Mouse (Mus musculus) erythroblast, adult 5-6 weeks (primary cell): ENCODE results near the gene Snapc1. TPM values are rescaled to one million over a fixed set of nuclear protein-coding genes. Genes with fewer than 3 reads are reported as not detected.

ENCODE experiments used
- ATAC-seq: replicated peaks from 2 replicates; pipeline ENCODE4 v1.8.0; 2016; ENCODE audit warnings: moderate number of reproducible peaks, mild to moderate bottlenecking, moderate TSS enrichment, inconsistent platforms; ENCODE audit not compliant: poor library complexity, low FRiP score, severe bottlenecking
- total RNA-seq, 2 experiments: library from RNA; stranded (forward) in 1 of 2; stranded (reverse) in 1 of 2; fragments of 150-400 nt in 1 of 2; fragments of 200-764, 138-1000 nt in 1 of 2; gene quantifications; 2 replicates each; pipeline versions ENCODE4 v1.2.3 to v1.2.4; 2015 to 2017; ENCODE audit warnings: low replicate concordance in 2 of 2

Snapc1 gene
- total RNA-seq, 2 experiments from 2014 or later = 1.2 to 1.5 TPM

DNA sequence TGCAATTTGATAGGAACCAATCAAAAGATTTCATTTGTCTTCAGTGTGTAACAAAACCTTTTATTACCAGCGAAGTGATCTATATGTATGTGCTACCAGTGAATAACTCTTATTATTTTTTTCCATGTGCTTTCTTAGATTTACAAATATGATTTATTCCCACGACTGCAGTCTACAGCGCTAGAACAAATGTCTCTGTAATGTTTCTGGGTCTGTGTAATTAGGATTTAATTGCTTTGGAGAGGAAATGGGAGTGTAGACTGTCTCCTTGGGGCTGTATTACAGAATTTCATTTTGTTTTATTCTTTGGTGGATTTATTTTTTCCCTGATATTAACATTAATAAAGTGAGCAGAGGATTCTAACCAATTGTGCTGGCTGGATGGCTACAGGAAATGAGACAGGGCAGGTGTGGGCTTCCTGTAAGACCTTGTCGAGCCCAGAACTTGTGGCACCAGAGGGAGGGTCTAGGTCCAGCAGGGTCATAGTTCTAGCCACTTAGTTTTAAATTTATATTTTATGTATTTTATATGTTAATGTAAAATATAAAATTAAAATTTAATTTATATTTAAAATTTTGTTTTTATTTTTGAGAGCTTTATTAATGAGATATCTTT is 24.2 kb downstream of the Snapc1 start:
- ATAC-seq = no peak

DNA sequence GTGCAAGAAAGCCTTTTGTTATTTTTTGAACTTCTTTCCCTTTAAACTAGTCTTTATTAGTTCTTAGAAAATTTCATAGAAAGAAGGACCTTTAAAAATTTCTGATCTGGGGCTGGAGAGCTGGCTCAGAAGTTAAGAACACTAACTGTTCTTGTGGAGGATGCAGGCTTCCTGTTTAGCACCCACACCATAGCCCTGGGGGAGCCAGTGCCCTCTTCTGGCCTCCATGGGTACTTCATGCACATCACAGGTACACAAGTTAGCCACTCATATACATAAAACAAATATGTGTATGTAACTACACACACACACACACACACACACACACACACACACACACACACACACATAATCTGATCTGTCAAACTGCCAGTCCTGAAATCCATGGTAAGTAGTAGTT is 25.3 kb downstream of the Snapc1 start:
- ATAC-seq = peak; percentile 69; the same call in 1 of the 2 replicates

DNA sequence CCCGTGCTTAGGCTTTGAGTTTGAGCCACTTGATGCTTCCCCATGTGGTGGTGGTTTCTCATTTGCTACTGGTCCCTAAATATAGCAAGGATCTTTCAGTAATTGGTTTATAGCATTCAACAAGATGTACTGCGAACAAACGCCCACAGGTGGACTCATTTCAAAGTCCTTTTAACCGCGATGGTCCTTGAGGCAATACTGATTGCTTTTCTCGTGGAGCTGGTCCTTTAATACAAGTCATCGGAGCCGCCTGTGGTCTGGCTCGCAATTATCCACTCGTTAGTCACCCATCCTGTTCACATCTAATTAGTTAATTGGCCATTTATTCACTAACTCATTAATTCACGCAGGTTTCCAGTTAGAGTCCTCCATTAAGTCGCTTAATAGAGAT is 32.6 kb downstream of the Snapc1 start:
- ATAC-seq = no peak

- ATAC-seq = no peak
Measured at GRCm38 (mm10) chr12:73997297-73998127, 33.2 kb downstream of the Snapc1 start, which contains the start of gene Syt16. Gene Syt16, plus strand, starts transcription at chr12:73997661.

DNA sequence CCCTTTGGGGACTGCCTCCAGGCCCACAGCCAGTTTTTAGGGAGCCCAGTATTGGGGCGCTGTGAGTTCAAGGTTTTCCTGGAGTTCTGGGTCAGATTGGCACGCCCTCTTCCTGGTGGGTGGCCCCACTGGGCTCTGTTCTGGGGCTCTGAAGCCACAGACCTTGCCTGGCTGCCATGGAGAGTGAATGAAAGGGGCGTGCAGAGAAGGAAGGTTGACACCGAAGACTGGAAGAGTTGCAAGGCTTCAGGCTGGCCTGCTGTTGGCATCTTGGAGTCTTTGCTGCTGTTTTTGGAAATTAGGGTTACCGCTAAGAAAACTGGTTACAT is 33.8 kb downstream of the Snapc1 start:
- no peak for ATAC-seq

GRCm38 (mm10) chr12:74002449-74002848 is 38.2 kb downstream of the Snapc1 start:
- no peak for ATAC-seq

- 0 out of 2 replicates have a peak, but pooled peaks have one; percentile 60 for ATAC-seq
Measured at GRCm38 (mm10) chr12:74009448-74009911, 45.2 kb downstream of the Snapc1 start.

GRCm38 (mm10) chr12:74013739-74014138 is 49.5 kb downstream of the Snapc1 start:
- 0 out of 2 replicates have a peak, but pooled peaks have one; percentile 62 for ATAC-seq

GRCm38 (mm10) chr12:74014739-74015270 is 50.5 kb downstream of the Snapc1 start:
- no peak for ATAC-seq

DNA sequence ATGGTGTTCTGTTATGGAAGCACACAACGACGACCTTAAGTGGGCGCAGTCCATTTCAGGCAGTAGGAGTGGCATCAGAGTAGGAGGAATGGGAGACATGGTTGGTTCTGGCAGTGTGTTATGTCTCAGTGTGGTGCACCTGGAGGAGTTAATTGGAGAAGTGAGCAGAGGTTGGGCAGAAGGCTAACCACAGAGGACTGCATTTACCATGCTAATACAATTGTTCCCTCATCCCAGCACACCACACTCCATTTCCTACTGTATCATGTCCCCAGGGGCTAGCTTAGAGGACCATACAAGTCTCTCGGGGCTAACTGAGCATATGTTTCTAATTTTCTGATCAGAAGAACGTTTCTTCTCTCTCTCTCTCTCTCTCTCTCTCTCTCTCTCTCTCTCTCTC is 51.2 kb downstream of the Snapc1 start:
- ATAC-seq = no peak

DNA sequence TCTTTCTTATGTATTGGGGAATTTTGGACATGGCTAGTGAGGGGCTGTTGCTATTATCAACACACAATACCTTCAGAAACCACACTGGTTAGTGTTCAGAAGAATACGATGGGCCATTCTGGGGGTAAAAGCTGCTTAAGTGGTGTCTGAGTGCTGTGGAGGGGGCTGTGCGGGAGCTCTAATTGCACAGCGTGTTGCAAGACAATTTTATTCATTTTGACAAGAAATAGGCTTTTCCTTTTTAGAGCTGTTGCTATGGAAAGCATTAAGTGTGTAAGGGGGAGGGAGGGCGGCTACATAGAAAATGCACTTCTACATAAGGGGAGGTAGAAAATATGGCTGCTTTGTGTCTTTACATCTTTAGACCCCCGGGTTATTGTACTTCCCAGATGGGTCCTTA is 59.0 kb downstream of the Snapc1 start:
- ATAC-seq = no peak

DNA sequence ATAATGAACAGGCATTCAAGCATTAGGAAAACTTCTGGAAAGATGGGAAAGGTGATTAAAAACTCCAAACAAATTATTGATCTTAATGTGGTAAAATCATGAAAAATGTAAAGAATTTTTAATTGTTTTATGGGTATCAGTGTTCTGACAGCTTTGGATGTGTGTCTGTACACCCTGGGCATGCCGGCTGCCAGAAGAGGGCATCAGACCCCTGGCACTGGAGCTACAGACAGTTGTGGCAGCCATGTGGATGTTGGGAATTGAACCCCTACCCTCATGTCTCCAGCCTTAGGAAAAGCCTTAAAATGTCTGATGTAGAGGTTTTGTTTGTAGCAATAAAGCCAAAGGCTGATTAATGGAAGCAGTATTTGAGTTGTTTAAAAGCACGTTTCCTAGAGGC is 60.6 kb downstream of the Snapc1 start:
- ATAC-seq = no peak

Other genes starting within 250 kb of the Snapc1 start
- 14.2 and 17.9 TPM in 2 replicates for gene Hif1a, start 63.1 kb upstream of the Snapc1 start, total RNA-seq (2015; ENCODE audit: low replicate concordance)
- gene Hif1a, start 63.1 kb upstream of the Snapc1 start, total RNA-seq (2017; ENCODE audit: low replicate concordance) = 14.1 and 15.4 TPM in 2 replicates
- gene Gm49321, start 26.8 kb upstream of the Snapc1 start, total RNA-seq (2015; ENCODE audit: low replicate concordance) = not detected in 2 replicates
- gene Gm49321, start 26.8 kb upstream of the Snapc1 start, total RNA-seq (2017; ENCODE audit: low replicate concordance) = not detected in 2 replicates
- gene Syt16, start 33.2 kb downstream of the Snapc1 start, total RNA-seq (2015; ENCODE audit: low replicate concordance) = not detected in 2 replicates
- not detected in 2 replicates for gene Syt16, start 33.2 kb downstream of the Snapc1 start, total RNA-seq (2017; ENCODE audit: low replicate concordance)